Mouse (Mus musculus) gastrocnemius, postnatal 4 days (tissue): ENCODE data around the gene Mllt10. TPM values are rescaled to one million over a fixed set of nuclear protein-coding genes. Genes with fewer than 3 reads are reported as not detected.

Source experiments
- DNase-seq, 2 experiments: peaks; one replicate each; pipeline ENCODE4 v3.0.0; 2021 to 2022; ENCODE audit warnings: low spot score in 2 of 2, mixed read lengths in 2 of 2
- total RNA-seq, 2 experiments: library from RNA; stranded (reverse); gene quantifications; 2 replicates each; pipeline ENCODE4 v1.2.3; 2021

The Mllt10 gene
- total RNA-seq, 2 experiments from 2014 or later, result 34.5 to 42.5 TPM

- DNase-seq, result no peak
Observed at GRCm38 (mm10) chr2:18181631-18182030, 126.6 kb downstream of the Mllt10 start.

GRCm38 (mm10) chr2:18183079-18183478, 128.0 kb downstream of the Mllt10 start:
- DNase-seq, result no peak

DNA sequence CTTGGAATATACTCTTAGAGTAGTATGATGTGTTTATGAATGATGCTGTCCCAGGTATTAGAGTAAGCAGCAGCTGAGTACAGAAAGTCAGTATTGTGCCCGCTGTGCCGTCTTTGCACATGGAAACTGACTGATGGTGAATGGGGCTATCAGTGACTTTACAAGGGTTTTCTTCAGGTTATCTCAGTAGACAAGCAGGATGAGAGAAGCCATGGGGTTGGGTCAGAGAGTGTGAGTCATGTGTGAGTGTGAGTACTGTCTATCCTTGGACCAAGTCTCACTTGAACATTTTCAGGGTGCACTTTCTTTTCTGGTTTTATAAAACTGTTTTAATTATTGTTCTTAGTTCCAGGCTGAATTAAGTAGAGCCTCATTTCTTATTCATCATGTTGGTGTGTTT, 133.3 kb downstream of the Mllt10 start:
- DNase-seq, result no peak

DNA sequence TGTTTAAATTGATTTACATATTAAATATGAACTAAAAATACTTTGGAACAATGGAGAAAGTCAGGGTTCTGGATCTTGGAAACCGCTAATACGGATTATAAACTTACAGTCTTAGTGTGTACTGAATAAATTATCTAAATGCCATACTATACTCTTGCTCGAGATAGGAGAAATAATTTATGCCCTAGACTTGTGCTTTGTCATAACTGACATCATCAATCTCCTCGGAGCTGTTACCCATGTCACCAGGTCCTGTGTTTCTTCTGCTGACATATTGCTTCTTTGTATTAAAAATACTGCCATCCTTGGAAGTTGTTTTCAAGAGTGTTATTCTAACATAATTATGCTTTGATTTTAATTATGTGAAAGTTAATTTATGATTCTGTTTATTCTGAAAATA, 140.2 kb downstream of the Mllt10 start:
- no peak for DNase-seq

GRCm38 (mm10) chr2:18195691-18196396, 140.8 kb downstream of the Mllt10 start:
- DNase-seq, result peak in 1 of 2 experiments; percentile 13

- DNase-seq, result no peak
Observed at GRCm38 (mm10) chr2:18201820-18202462, 146.9 kb downstream of the Mllt10 start.

DNA sequence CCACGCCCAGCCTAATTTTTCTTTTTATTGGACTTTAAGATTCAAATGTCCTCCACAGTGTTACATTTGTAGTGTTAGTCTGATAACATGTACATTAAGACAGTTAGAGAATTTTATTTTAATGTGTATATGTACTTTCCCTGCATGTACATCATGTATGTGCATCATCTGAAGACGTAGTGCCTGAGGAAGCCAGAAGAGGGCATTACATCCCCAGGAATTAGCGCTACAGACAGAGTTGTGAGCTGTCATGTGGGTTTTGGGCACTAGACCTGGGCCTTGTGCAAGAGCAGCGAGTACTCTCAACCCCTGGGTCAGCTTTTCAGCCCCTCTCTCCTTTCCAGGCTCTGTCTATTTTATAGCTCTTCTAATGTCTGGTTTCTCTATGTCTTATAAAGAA, 147.9 kb downstream of the Mllt10 start:
- DNase-seq, result no peak

DNA sequence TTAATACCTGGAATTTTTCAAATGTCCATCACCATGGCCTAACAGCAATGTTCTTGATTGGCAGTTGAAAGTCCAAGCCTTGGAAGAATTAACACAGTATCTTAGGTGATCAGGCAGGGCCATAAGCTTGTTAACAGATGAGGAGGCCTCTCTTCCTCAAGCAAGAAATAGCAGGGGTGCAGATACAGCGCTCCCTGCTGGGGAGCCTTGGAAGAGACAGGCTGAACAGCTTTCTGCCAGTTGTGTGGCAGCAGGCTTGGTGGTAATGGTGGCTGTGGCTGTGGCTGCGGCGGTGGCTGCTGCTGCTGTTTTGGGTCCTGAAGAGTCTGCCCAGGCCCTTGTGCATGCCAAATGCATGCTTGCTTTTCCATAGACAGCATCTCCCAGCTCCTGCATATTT, 150.1 kb downstream of the Mllt10 start:
- peak; percentile 29 to 42 for DNase-seq

- no peak for DNase-seq
Observed at GRCm38 (mm10) chr2:18206811-18207210, 151.8 kb downstream of the Mllt10 start.

GRCm38 (mm10) chr2:18208578-18208977, 153.5 kb downstream of the Mllt10 start:
- DNase-seq, result no peak

- no peak for DNase-seq
Observed at GRCm38 (mm10) chr2:18209211-18209823, 154.3 kb downstream of the Mllt10 start.

DNA sequence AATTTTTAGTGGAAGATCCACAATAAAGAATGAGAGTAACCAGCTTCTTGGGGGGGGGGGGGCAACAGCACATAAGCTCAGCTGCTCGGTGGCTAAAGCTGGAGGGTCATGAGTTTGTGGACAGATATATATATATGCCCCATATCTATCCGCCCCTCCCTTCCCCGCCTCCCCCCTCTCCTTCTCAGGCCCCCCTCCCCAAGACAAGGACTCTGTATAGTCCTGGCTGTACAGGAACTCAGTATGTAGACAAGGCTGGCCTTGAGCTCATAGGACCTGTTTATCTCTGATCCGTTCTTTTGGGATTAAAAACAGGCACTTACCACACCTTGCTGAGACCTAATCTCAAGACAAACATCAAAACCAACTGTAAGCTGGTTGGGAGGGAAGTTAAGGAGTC, 154.9 kb downstream of the Mllt10 start:
- no peak for DNase-seq

- DNase-seq, result no peak
Observed at GRCm38 (mm10) chr2:18214031-18214430, 159.0 kb downstream of the Mllt10 start.

DNA sequence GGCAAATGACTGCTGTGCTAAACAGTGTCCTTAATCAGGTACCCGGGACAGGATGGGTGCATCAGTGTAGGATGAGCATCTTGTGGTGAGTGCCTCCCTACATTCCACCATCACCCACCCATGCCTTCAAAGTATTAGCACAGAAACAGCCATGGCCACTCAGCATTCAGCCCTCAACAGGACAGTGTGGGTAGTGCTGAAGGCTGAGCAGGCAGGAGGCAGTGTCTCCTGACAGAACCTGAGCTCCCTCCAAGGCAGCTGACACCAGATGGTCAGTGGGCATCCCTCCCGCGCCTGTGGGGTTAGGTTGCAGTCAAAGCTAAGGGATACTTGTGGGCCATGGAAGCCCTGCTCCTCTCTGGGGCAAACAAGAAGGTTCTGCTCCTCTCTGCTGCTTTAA, 162.8 kb downstream of the Mllt10 start:
- peak; percentile 27 to 53 for DNase-seq

GRCm38 (mm10) chr2:18218500-18218899, 163.5 kb downstream of the Mllt10 start:
- peak in 1 of 2 experiments; percentile 14 for DNase-seq

GRCm38 (mm10) chr2:18219136-18219535, 164.1 kb downstream of the Mllt10 start:
- DNase-seq, result no peak

- DNase-seq, result no peak
Observed at GRCm38 (mm10) chr2:18219569-18219968, 164.5 kb downstream of the Mllt10 start.

DNA sequence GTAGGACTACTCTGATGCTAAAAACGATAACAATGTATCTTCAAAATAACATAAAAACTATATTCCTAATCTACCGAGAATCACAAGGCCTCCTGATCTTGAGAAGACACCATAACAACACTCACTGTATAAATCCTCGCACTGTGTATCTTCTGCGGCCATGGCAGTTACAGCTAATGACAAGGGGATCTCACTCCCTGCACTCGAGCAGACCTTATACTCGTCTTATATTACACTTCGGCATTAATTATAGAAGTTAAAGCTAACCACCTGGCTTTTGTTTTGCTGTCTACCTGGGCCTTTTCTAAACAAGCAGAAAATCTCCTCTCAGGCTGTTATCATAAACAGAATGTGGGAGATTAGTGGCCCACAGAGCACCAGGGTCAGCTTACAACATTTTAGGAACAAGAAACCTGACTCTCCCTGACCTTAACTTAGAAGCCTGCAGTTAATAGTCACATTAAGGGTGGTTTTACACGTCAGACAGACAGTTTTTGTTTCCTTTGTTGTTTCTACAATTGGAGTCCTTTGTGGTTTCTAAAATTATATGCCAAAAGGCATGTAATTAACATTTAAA, 173.5 kb downstream of the Mllt10 start:
- DNase-seq, result no peak

GRCm38 (mm10) chr2:18229279-18229678, 174.2 kb downstream of the Mllt10 start:
- no peak for DNase-seq

DNA sequence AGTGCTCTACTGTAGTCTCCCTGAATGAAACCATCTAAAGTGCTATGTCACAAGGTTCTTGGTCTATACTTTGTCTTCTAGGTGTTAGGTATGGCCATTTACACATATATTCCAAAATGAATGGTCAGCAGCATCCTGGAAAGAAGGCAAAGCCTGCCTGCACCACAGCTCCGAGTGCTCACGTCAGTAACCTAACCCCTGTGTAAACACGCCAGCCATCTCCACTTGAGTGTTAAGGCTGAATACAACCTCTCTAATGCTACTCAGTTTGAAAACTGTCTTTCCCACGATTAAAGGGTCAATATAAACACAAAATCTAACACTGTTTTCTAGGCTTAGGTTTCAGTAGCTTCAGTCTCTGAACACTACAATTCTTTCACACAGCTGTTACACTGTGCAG, 176.1 kb downstream of the Mllt10 start:
- DNase-seq, result no peak

- DNase-seq, result no peak
Observed at GRCm38 (mm10) chr2:18232883-18233567, 178.0 kb downstream of the Mllt10 start.
